In genomic region chr2:50493597-50494335, GRCm38 (mm10) we compare ENCODE assay signal across 14 mouse cellular contexts.
DNase-seq lines count a peak whose midpoint lies in the region; TF ChIP-seq lines count a peak whose summit lies in the region.
"Had no signal": no experiment of that assay in that cellular context is flagged by ENCODE, and none has a peak within 500 bp of the region (broad histone marks: within the 10 kb centered on the region; RNA-seq: fewer than 3 reads in every experiment).

No protein-coding gene starts in this region.

- H3K4me1 ChIP-seq in kidney, adult 2 months (ENCODE audit: control insufficient read depth, insufficient read depth, low read length): no peaks in the 10 kb centered on the region
- H3K4me1 ChIP-seq: hindbrain, embryonic 15.5 days; liver, embryonic 12.5 days had no signal

- WGBS in kidney, adult 2 months: 79% methylated on average over 4 of the region's 4 CpGs

- no peak for TF ChIP-seq POLR2A in kidney, adult 2 months (IDR thresholded peaks at IDR 0.05; ENCODE audit: low read depth, low read length)

- H3K79me2 ChIP-seq in C2C12 (ENCODE audit: control insufficient read depth, insufficient read depth): no peaks in the 10 kb centered on the region

- H3K27me3 ChIP-seq in kidney, adult 2 months (replicated peaks; ENCODE audit: control insufficient read depth, insufficient read depth, low read length): no peaks in the 10 kb centered on the region
- H3K27me3 ChIP-seq in C2C12 (ENCODE audit: control insufficient read depth, insufficient read depth, insufficient read length): no peaks in the 10 kb centered on the region
- H3K27me3 ChIP-seq: embryonic facial prominence, embryonic 12.5 days; hindbrain, embryonic 15.5 days; liver, embryonic 12.5 days had no signal

- no peak overlapping the region for H3ac ChIP-seq in C2C12 (ENCODE audit: control insufficient read depth, insufficient read length, low read depth)

- no peaks in the 10 kb centered on the region for H3K36me3 ChIP-seq in kidney, adult 2 months (ENCODE audit: control insufficient read depth, insufficient read depth, low read length)
- H3K36me3 ChIP-seq in C2C12 (ENCODE audit: control insufficient read depth, insufficient read depth): no peaks in the 10 kb centered on the region
- H3K36me3 ChIP-seq: embryonic facial prominence, embryonic 12.5 days; hindbrain, embryonic 15.5 days; liver, embryonic 12.5 days had no signal

- DNase-seq in kidney, adult 2 months: peak; percentile 3
- no peak for DNase-seq in kidney, postnatal 25 days
- DNase-seq in Muller cell, postnatal 12 days (ENCODE audit: inconsistent ontology term): peak; percentile 81
- peak; percentile 13 for DNase-seq in skeletal muscle tissue, adult 2 months (ENCODE audit: low read depth, low spot score)
- no peak for DNase-seq in urinary bladder, postnatal 10 days (ENCODE audit: low spot score)
- no peak for DNase-seq in right cerebral cortex, adult 2 months (ENCODE audit: low spot score in 2 of 2)
- DNase-seq: cerebellum, postnatal 25 days; heart, adult 2 months; kidney, postnatal 14 days; right cerebral cortex, adult 18-20 months had no signal

- TF ChIP-seq CTCF in kidney, adult 2 months (conservative IDR thresholded peaks at IDR 0.05; ENCODE audit: insufficient read depth, insufficient read length, low read depth, low read length): no peak
- no peak for TF ChIP-seq CTCF in C2C12 (IDR thresholded peaks at IDR 0.05; ENCODE audit: control insufficient read depth, insufficient read depth, insufficient read length)

- no peaks in the 10 kb centered on the region for H3K79me3 ChIP-seq in C2C12 (ENCODE audit: low read depth)

- H3K27ac ChIP-seq in kidney, adult 2 months (ENCODE audit: insufficient read depth, low read depth, low read length): no peak overlapping the region
- H3K27ac ChIP-seq: embryonic facial prominence, embryonic 12.5 days; heart, adult 2 months; hindbrain, embryonic 15.5 days; liver, embryonic 12.5 days had no signal

- H3K4me3 ChIP-seq in kidney, adult 2 months (ENCODE audit: insufficient read depth, low read depth, low read length): no peak overlapping the region
- H3K4me3 ChIP-seq in C2C12 (ENCODE audit: insufficient read depth, poor library complexity, severe bottlenecking): no peak overlapping the region
- H3K4me3 ChIP-seq: embryonic facial prominence, embryonic 12.5 days; heart, adult 2 months; hindbrain, embryonic 15.5 days; liver, embryonic 12.5 days had no signal

TF ChIP-seq in C2C12, 6 proteins besides CTCF, POLR2A, EP300 and RAD21:
- TF ChIP-seq MYOD1 (IDR thresholded peaks at IDR 0.05; ENCODE audit: control insufficient read depth, insufficient read length, low read depth) (peak; percentile 25), FOSL1 (IDR thresholded peaks at IDR 0.05; ENCODE audit: insufficient read depth, low read length, poor library complexity, severe bottlenecking) (no peak), MAX (IDR thresholded peaks at IDR 0.05) (no peak), CEBPB (IDR thresholded peaks at IDR 0.05; ENCODE audit: low read depth) (no peak)

Comparison
In these comparisons a context has a peak if more than half of its experiments do, and no peak if none do; other contexts are left out.
1. DNase-seq: peak in kidney, adult 2 months (single experiment), Muller cell, postnatal 12 days (single experiment) and skeletal muscle tissue, adult 2 months (single experiment); none in kidney, postnatal 25 days (0 of 2), urinary bladder, postnatal 10 days (single experiment) and right cerebral cortex, adult 2 months (0 of 2).